Mouse (Mus musculus) B cell, adult 67 days (primary cell): ENCODE results near the gene Tmem135. TPM values are rescaled to one million over a fixed set of nuclear protein-coding genes. Genes with fewer than 3 reads are reported as not detected.

Experiments
- total RNA-seq, 2 experiments: library from RNA; stranded (reverse); gene quantifications; 4 replicates each; pipeline ENCODE4 v1.2.4; 2023

Gene Tmem135
- 10 to 100 TPM; 50.6 to 62.7 TPM for total RNA-seq

DNA sequence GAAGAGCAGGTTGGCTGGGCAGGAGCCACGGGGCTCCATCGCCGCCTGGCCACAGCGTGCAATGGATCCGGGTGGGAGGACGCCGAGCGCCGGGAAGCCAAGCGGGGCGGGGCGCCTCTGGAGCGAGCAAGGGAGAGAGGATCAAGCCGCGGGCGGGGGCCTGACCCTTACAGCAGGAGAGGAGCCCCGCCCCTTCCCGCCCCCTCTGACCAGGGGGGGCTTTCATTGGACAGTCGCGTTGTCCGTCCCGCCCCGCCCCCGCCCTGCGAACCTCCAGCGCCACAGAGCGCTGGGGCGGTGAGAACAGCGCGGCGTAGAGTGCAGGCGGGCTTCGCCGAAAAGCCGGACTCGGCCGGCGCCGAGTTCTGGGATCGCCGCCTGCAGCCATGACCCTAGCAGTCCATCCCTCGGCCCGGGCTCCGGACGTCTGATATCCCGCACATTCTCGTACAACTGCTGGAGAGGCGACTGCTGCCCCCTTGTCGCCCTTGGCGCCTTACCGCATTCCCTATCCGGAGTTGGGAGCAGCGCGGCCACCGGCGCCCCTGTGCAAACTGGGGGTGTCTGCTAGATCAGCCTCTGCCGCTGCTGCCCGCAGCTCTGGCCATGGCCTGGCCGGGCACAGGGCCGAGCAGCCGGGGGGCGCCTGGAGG lies at the start of gene Tmem135, which contains the start of gene Fzd4:
Gene Tmem135 (minus strand): TSS at position 142 of the 653 bp plus-strand sequence.
Gene Fzd4 (plus strand): TSS at position 275 of the 653 bp plus-strand sequence.

Other genes with a start within 250 kb of the Tmem135 start
- under 1 TPM in 1 of 2 experiments, not detected in 1; 0.12 TPM for gene Fzd4, start 133 bp upstream of the Tmem135 start, total RNA-seq
- gene Prss23, start 123.0 kb upstream of the Tmem135 start, total RNA-seq: not detected
- not detected for gene Me3, start 228.2 kb upstream of the Tmem135 start, total RNA-seq